Mouse (Mus musculus): ENCODE measurements around the gene Ctsk. TPM values are rescaled to one million over a fixed set of nuclear protein-coding genes. Genes with fewer than 3 reads are reported as not detected.

The Ctsk gene
- 3.8 and 4.4 TPM in 2 replicates for polyA plus RNA-seq (2021; fragmentation: Nextera tagmentation)
- long read RNA-seq, experiment 1, transcript Ctsk-201 (8 exons, 1,512 nt): major isoform, 12 of 21 reads
- long read RNA-seq, experiment 1, partial matches to known transcripts: 7 of 21 reads
- long read RNA-seq, experiment 1, other reads (novel, unspliced or antisense): 2 of 21 reads
- long read RNA-seq, experiment 2, partial matches to known transcripts: 1 of 3 reads
- long read RNA-seq, experiment 2, other reads (novel, unspliced or antisense): 0 of 3 reads

GRCm38 (mm10) chr3:95499024-95499423 is at the start of gene Ctsk:
Ctsk (plus strand) TSS chr3:95499256.

GRCm38 (mm10) chr3:95526622-95527211 is 27.7 kb downstream of the Ctsk start, which contains the start of gene Ctss:
Ctss (plus strand) TSS chr3:95526786.

Other genes starting within 250 kb of the Ctsk start
- gene Bnipl, start 248.1 kb upstream of the Ctsk start, polyA plus RNA-seq (2021; fragmentation: Nextera tagmentation): not detected in 2 replicates
- 16.3 and 19.4 TPM in 2 replicates for gene Mindy1, start 217.9 kb upstream of the Ctsk start, polyA plus RNA-seq (2021; fragmentation: Nextera tagmentation)
- 13.7 and 17.6 TPM in 2 replicates for gene Prune1, start 217.2 kb upstream of the Ctsk start, polyA plus RNA-seq (2021; fragmentation: Nextera tagmentation)
- gene Anxa9, start 192.1 kb upstream of the Ctsk start, polyA plus RNA-seq (2021; fragmentation: Nextera tagmentation): 0.15 and 0.21 TPM in 2 replicates
- 37.2 and 43.9 TPM in 2 replicates for gene Cers2, start 184.5 kb upstream of the Ctsk start, polyA plus RNA-seq (2021; fragmentation: Nextera tagmentation)
- gene Setdb1, start 142.1 kb upstream of the Ctsk start, polyA plus RNA-seq (2021; fragmentation: Nextera tagmentation): 7.5 and 9.8 TPM in 2 replicates
- not detected in 2 replicates for gene 4930558C23Rik, start 96.4 kb upstream of the Ctsk start, polyA plus RNA-seq (2021; fragmentation: Nextera tagmentation)
- 3.6 and 3.9 TPM in 2 replicates for gene Arnt, start 64.9 kb upstream of the Ctsk start, polyA plus RNA-seq (2021; fragmentation: Nextera tagmentation)
- 134 and 150 TPM in 2 replicates for gene Ctss, start 27.5 kb downstream of the Ctsk start, polyA plus RNA-seq (2021; fragmentation: Nextera tagmentation)
- gene Hormad1, start 60.4 kb downstream of the Ctsk start, polyA plus RNA-seq (2021; fragmentation: Nextera tagmentation): not detected in 2 replicates
- 8.8 and 9.1 TPM in 2 replicates for gene Golph3l, start 89.7 kb downstream of the Ctsk start, polyA plus RNA-seq (2021; fragmentation: Nextera tagmentation)
- gene Ensa, start 125.7 kb downstream of the Ctsk start, polyA plus RNA-seq (2021; fragmentation: Nextera tagmentation): 289 and 317 TPM in 2 replicates
- 5.6 and 7.1 TPM in 2 replicates for gene Mcl1, start 159.5 kb downstream of the Ctsk start, polyA plus RNA-seq (2021; fragmentation: Nextera tagmentation)
- gene Adamtsl4, start 188.7 kb downstream of the Ctsk start, polyA plus RNA-seq (2021; fragmentation: Nextera tagmentation): 2.8 and 4.0 TPM in 2 replicates
- gene Ecm1, start 240.3 kb downstream of the Ctsk start, polyA plus RNA-seq (2021; fragmentation: Nextera tagmentation): 4.7 and 5.8 TPM in 2 replicates

Data from left cerebral cortex, adult 6 months (tissue).